Mouse (Mus musculus): ENCODE results near the gene Zfp652. TPM values are rescaled to one million over a fixed set of nuclear protein-coding genes. Genes with fewer than 3 reads are reported as not detected.

Zfp652 gene
- polyA plus RNA-seq, 1 experiment from 2014 or later, result 12.8 TPM

- DNase-seq (ENCODE audit: low spot score), result no peak
- no peaks in the 10 kb centered on the region for H3K36me3 ChIP-seq (replicated peaks; ENCODE audit: control insufficient read depth, insufficient read depth, low read depth, low read length)
- no peak for ATAC-seq (replicated peaks; ENCODE audit: insufficient number of reproducible peaks, low FRiP score, low TSS enrichment, low read depth)
- no peak overlapping the region for H3K27ac ChIP-seq (replicated peaks; ENCODE audit: low read depth, low read length)
- WGBS, result 72% methylated on average over 5 of the region's 5 CpGs
- no peak overlapping the region for H3K4me2 ChIP-seq (ENCODE audit: low read depth, low read length)
- no peaks in the 10 kb centered on the region for H3K4me1 ChIP-seq (ENCODE audit: control insufficient read depth, insufficient read depth, low read length)
- no peak overlapping the region for H3K4me3 ChIP-seq (ENCODE audit: low read depth, low read length)
- H3K9me3 ChIP-seq (replicated peaks; ENCODE audit: control insufficient read depth, low read length), result no peaks in the 10 kb centered on the region
- H3K9ac ChIP-seq (replicated peaks; ENCODE audit: low read length), result no peak overlapping the region
- H3K27me3 ChIP-seq (ENCODE audit: control insufficient read depth, insufficient read depth, low read length), result no peaks in the 10 kb centered on the region
Observed at GRCm38 (mm10) chr11:95805010-95805409, 92.5 kb downstream of the Zfp652 start.

GRCm38 (mm10) chr11:95805527-95805926, 93.1 kb downstream of the Zfp652 start:
- Histone ChIP-seq H3K4me3 (ENCODE audit: low read depth, low read length) (no peak overlapping the region), H3K36me3 (replicated peaks; ENCODE audit: control insufficient read depth, insufficient read depth, low read depth, low read length) (no peaks in the 10 kb centered on the region), H3K9me3 (replicated peaks; ENCODE audit: control insufficient read depth, low read length) (no peaks in the 10 kb centered on the region), H3K27me3 (ENCODE audit: control insufficient read depth, insufficient read depth, low read length) (no peaks in the 10 kb centered on the region), H3K9ac (replicated peaks; ENCODE audit: low read length) (no peak overlapping the region), H3K4me1 (ENCODE audit: control insufficient read depth, insufficient read depth, low read length) (no peaks in the 10 kb centered on the region), H3K27ac (replicated peaks; ENCODE audit: low read depth, low read length) (no peak overlapping the region), H3K4me2 (ENCODE audit: low read depth, low read length) (no peak overlapping the region)
- ATAC-seq (replicated peaks; ENCODE audit: insufficient number of reproducible peaks, low FRiP score, low TSS enrichment, low read depth), result no peak
- DNase-seq (ENCODE audit: low spot score), result no peak
- 45% methylated on average over 3 of the region's 3 CpGs for WGBS

GRCm38 (mm10) chr11:95807884-95808283, 95.4 kb downstream of the Zfp652 start:
- Histone ChIP-seq H3K27me3 (ENCODE audit: control insufficient read depth, insufficient read depth, low read length) (no peaks in the 10 kb centered on the region), H3K27ac (replicated peaks; ENCODE audit: low read depth, low read length) (no peak overlapping the region), H3K4me2 (ENCODE audit: low read depth, low read length) (no peak overlapping the region), H3K9me3 (replicated peaks; ENCODE audit: control insufficient read depth, low read length) (no peaks in the 10 kb centered on the region), H3K36me3 (replicated peaks; ENCODE audit: control insufficient read depth, insufficient read depth, low read depth, low read length) (no peaks in the 10 kb centered on the region), H3K9ac (replicated peaks; ENCODE audit: low read length) (no peak overlapping the region), H3K4me1 (ENCODE audit: control insufficient read depth, insufficient read depth, low read length) (no peaks in the 10 kb centered on the region), H3K4me3 (ENCODE audit: low read depth, low read length) (no peak overlapping the region)
- ATAC-seq (replicated peaks; ENCODE audit: insufficient number of reproducible peaks, low FRiP score, low TSS enrichment, low read depth) (no peak), DNase-seq (ENCODE audit: low spot score) (no peak)
- WGBS, result 90% methylated on average over 5 of the region's 5 CpGs

- Histone ChIP-seq H3K4me1 (ENCODE audit: control insufficient read depth, insufficient read depth, low read length) (no peaks in the 10 kb centered on the region), H3K27ac (replicated peaks; ENCODE audit: low read depth, low read length) (no peak overlapping the region), H3K27me3 (ENCODE audit: control insufficient read depth, insufficient read depth, low read length) (no peaks in the 10 kb centered on the region), H3K9me3 (replicated peaks; ENCODE audit: control insufficient read depth, low read length) (no peaks in the 10 kb centered on the region), H3K4me3 (ENCODE audit: low read depth, low read length) (no peak overlapping the region), H3K36me3 (replicated peaks; ENCODE audit: control insufficient read depth, insufficient read depth, low read depth, low read length) (no peaks in the 10 kb centered on the region), H3K9ac (replicated peaks; ENCODE audit: low read length) (no peak overlapping the region), H3K4me2 (ENCODE audit: low read depth, low read length) (no peak overlapping the region)
- DNase-seq (ENCODE audit: low spot score) (no peak), ATAC-seq (replicated peaks; ENCODE audit: insufficient number of reproducible peaks, low FRiP score, low TSS enrichment, low read depth) (no peak; the same call in 1 of the 2 replicates)
- WGBS, result 74% methylated on average over 5 of the region's 5 CpGs
Observed at GRCm38 (mm10) chr11:95808448-95809011, 96.1 kb downstream of the Zfp652 start.

GRCm38 (mm10) chr11:95809603-95810002, 97.1 kb downstream of the Zfp652 start:
- Histone ChIP-seq H3K36me3 (replicated peaks; ENCODE audit: control insufficient read depth, insufficient read depth, low read depth, low read length) (no peaks in the 10 kb centered on the region), H3K9ac (replicated peaks; ENCODE audit: low read length) (no peak overlapping the region), H3K4me1 (ENCODE audit: control insufficient read depth, insufficient read depth, low read length) (no peaks in the 10 kb centered on the region), H3K4me3 (ENCODE audit: low read depth, low read length) (no peak overlapping the region), H3K27me3 (ENCODE audit: control insufficient read depth, insufficient read depth, low read length) (no peaks in the 10 kb centered on the region), H3K4me2 (ENCODE audit: low read depth, low read length) (no peak overlapping the region), H3K27ac (replicated peaks; ENCODE audit: low read depth, low read length) (no peak overlapping the region), H3K9me3 (replicated peaks; ENCODE audit: control insufficient read depth, low read length) (no peaks in the 10 kb centered on the region)
- no peak for DNase-seq (ENCODE audit: low spot score)
- WGBS, result 36% methylated on average over 5 of the region's 5 CpGs
- ATAC-seq (replicated peaks; ENCODE audit: insufficient number of reproducible peaks, low FRiP score, low TSS enrichment, low read depth), result no peak

GRCm38 (mm10) chr11:95810828-95811227, 98.4 kb downstream of the Zfp652 start:
- no peak for DNase-seq (ENCODE audit: low spot score)
- H3K27me3 ChIP-seq (ENCODE audit: control insufficient read depth, insufficient read depth, low read length), result no peaks in the 10 kb centered on the region
- no peak overlapping the region for H3K4me2 ChIP-seq (ENCODE audit: low read depth, low read length)
- no peak overlapping the region for H3K4me3 ChIP-seq (ENCODE audit: low read depth, low read length)
- no peaks in the 10 kb centered on the region for H3K36me3 ChIP-seq (replicated peaks; ENCODE audit: control insufficient read depth, insufficient read depth, low read depth, low read length)
- WGBS, result 54% methylated on average over 7 of the region's 7 CpGs
- no peaks in the 10 kb centered on the region for H3K4me1 ChIP-seq (ENCODE audit: control insufficient read depth, insufficient read depth, low read length)
- H3K9ac ChIP-seq (replicated peaks; ENCODE audit: low read length), result no peak overlapping the region
- H3K9me3 ChIP-seq (replicated peaks; ENCODE audit: control insufficient read depth, low read length), result no peaks in the 10 kb centered on the region
- no peak for ATAC-seq (replicated peaks; ENCODE audit: insufficient number of reproducible peaks, low FRiP score, low TSS enrichment, low read depth)
- no peak overlapping the region for H3K27ac ChIP-seq (replicated peaks; ENCODE audit: low read depth, low read length)

- Histone ChIP-seq H3K9ac (replicated peaks; ENCODE audit: low read length) (no peak overlapping the region), H3K4me3 (ENCODE audit: low read depth, low read length) (no peak overlapping the region), H3K9me3 (replicated peaks; ENCODE audit: control insufficient read depth, low read length) (no peaks in the 10 kb centered on the region), H3K4me1 (ENCODE audit: control insufficient read depth, insufficient read depth, low read length) (no peaks in the 10 kb centered on the region), H3K27me3 (ENCODE audit: control insufficient read depth, insufficient read depth, low read length) (no peaks in the 10 kb centered on the region), H3K36me3 (replicated peaks; ENCODE audit: control insufficient read depth, insufficient read depth, low read depth, low read length) (no peaks in the 10 kb centered on the region), H3K27ac (replicated peaks; ENCODE audit: low read depth, low read length) (no peak overlapping the region), H3K4me2 (ENCODE audit: low read depth, low read length) (no peak overlapping the region)
- DNase-seq (ENCODE audit: low spot score) (no peak), ATAC-seq (replicated peaks; ENCODE audit: insufficient number of reproducible peaks, low FRiP score, low TSS enrichment, low read depth) (no peak)
- WGBS, result 84% methylated on average over 6 of the region's 6 CpGs
Observed at GRCm38 (mm10) chr11:95811741-95812140, 99.3 kb downstream of the Zfp652 start.

GRCm38 (mm10) chr11:95812224-95812623, 99.8 kb downstream of the Zfp652 start:
- Histone ChIP-seq H3K27ac (replicated peaks; ENCODE audit: low read depth, low read length) (no peak overlapping the region), H3K4me1 (ENCODE audit: control insufficient read depth, insufficient read depth, low read length) (no peaks in the 10 kb centered on the region), H3K9ac (replicated peaks; ENCODE audit: low read length) (no peak overlapping the region), H3K27me3 (ENCODE audit: control insufficient read depth, insufficient read depth, low read length) (no peaks in the 10 kb centered on the region), H3K9me3 (replicated peaks; ENCODE audit: control insufficient read depth, low read length) (no peaks in the 10 kb centered on the region), H3K4me2 (ENCODE audit: low read depth, low read length) (no peak overlapping the region), H3K36me3 (replicated peaks; ENCODE audit: control insufficient read depth, insufficient read depth, low read depth, low read length) (no peaks in the 10 kb centered on the region), H3K4me3 (ENCODE audit: low read depth, low read length) (no peak overlapping the region)
- ATAC-seq (replicated peaks; ENCODE audit: insufficient number of reproducible peaks, low FRiP score, low TSS enrichment, low read depth) (no peak), DNase-seq (ENCODE audit: low spot score) (no peak)
- WGBS, result 75% methylated on average over 4 of the region's 4 CpGs
